Mouse (Mus musculus): Measurements from ENCODE around the gene Thbs3.

The Thbs3 gene

DNA sequence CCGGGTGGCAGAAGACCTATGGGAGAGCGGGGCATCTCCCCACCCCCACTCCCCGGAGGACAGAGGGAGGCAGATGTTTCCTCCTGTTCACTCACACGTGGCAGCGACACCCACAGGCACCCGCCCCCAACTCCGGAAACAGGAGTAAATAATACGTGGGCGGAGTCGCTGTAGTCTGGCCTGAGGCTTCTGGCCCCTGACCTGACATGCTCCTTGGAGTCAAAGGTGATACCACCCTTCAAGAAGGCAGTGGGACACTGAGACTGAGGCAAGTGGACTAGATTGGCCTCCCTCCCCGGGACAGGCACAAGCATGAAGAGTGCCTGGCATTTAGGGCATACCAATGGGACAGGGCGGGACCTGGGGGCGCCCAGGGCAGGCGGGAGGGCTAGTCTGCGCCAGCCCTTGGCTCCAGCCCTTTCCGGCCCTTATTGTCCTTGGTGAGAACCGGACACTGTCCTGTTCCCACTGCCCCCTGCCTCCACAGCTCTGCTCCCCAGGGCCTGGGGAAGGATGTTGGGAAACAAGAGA is 36.5 kb downstream of the Thbs3 start:
- DNase-seq (ENCODE audit: low spot score) = peak; percentile 87

DNA sequence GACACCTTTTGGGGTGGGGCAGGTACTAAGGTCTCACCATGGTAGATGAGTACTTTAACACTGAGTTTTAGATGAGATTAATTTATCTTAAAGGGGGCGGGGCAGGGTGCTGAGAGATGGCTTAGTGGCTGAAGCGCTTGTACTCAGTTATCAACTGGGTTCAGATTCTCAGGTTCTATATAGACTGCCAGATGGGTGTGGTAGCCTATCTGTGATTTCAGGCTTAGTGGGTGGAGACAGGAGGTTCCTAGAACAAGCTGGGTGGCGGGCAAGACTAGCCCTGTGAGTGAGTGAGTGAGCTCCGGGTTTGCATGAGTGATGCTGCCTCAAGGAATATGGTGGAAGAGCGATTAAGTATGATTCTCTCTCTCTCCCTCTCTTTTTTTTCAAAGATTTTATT is 40.0 kb downstream of the Thbs3 start:
- no peak for DNase-seq (ENCODE audit: low spot score)

DNA sequence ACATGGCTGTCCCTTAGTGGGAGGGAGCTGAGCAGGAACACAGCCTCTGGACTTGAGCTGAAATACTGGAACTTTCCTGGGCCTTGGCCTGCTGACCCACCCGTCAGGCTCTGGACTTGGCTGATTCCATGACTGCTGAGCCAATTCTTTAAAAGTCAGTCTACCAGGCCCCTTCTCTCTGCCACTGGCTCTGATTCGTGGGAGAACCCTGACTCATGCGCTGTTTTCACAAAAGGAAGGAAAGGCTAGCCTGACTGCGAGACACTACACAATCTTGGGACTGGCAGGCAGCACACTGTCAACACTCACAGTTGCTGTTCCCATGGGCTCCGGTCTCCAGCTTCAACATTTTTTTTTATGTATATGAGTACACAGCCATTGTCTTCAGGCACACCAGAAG is 41.2 kb downstream of the Thbs3 start:
- DNase-seq (ENCODE audit: low spot score) = no peak

DNA sequence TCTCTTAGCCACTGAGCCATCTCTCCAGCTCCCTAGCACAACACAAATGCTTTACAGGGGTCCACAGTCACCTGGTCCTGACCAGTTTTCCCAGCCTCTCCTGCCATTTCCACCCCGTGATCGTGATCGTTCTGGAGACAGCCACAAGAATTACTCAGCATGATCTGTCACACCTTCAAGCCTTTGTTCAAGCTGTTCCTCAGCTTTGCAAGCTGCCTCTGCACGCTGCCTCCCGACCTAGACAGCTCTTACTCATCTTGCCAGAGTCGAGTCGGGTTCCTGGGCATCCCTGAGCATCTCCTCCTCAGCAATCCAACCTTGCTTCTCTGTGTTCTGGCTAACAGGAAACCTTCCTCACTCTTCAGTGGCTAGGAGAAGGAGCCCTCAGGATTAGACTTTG is 44.1 kb downstream of the Thbs3 start, which contains the start of gene Dpm3:
Dpm3 (plus strand) TSS at position 283 of the 400 bp plus-strand sequence.
- DNase-seq (ENCODE audit: low spot score) = no peak

DNA sequence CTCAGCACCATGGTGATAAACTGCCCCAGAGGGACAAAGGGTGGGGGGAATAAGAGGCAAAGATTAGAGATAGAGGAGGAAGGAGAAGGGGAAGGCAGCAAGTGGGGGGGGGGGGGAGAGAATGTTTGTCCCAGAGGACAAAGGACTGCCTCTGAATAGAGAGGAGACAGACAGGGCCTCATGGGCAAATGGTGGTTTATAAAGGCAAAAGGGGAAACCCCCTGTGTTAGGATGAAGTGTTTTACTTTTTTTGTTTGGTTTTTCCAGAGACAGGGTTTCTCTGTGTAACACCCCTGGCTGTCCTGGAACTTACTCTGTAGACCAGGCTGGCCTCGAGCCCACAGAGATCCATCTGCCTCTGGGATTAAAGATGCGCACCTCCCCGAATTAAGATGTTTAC is 45.2 kb downstream of the Thbs3 start:
- no peak for DNase-seq (ENCODE audit: low spot score)

DNA sequence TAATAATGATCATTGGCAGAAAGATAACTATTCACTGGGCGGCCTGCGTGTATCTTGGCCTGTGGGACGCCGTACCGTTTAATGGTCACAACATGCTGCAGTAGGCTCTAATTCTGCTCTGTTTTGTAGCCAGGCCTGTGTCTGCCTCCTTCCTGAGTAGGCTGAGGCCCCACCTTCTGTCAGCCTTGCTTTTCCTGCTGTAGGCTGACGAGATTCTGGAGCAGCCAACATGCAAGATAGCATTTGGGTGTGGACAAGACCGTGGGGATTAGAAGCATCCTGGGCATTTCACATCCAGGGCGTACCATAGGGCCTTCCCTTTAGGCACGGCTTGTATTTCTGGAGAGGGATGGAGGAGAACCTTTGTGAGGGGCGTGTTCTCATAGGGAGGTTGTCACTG is 47.4 kb downstream of the Thbs3 start:
- DNase-seq (ENCODE audit: low spot score) = no peak

DNA sequence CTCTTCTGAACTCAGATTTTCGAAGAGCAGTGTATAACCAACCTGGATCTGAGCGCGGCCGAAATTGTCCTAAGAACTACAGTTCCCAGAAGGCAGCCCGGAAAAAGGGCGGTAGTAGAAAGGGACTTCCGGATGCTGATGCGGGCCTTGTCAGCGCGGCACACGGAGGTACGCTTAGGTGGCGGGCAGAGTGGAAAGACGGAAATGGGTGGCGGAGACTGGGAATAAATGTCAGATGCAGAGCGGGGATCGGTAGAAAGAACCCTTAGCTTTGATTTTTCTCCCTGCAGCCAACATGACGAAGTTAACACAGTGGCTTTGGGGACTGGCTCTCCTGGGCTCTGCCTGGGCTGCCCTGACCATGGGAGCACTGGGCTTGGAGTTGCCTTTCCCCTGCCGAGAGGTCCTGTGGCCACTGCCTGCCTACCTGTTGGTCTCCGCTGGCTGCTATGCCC is 51.5 kb downstream of the Thbs3 start:
- DNase-seq (ENCODE audit: low spot score) = peak; percentile 89

DNA sequence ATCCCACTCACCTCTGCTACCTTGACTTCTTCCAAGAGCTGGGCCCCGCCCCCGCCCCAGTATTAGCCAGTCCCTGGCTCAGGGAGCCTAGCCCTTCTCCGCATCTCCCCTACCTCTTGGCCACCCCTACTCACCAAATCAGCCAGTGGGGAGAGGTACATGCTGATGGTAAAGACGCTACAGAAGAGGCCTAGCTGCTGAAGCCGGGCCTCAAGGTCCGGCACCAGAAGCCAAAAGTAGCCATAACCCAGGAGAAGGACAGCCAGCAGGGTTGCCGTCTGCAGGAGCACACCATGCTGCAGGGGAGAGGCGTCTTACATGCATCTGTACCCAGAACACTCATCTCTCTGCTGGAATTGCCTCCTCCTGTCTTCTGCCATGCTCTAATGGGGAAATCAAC is 53.9 kb downstream of the Thbs3 start:
- DNase-seq (ENCODE audit: low spot score) = no peak

DNA sequence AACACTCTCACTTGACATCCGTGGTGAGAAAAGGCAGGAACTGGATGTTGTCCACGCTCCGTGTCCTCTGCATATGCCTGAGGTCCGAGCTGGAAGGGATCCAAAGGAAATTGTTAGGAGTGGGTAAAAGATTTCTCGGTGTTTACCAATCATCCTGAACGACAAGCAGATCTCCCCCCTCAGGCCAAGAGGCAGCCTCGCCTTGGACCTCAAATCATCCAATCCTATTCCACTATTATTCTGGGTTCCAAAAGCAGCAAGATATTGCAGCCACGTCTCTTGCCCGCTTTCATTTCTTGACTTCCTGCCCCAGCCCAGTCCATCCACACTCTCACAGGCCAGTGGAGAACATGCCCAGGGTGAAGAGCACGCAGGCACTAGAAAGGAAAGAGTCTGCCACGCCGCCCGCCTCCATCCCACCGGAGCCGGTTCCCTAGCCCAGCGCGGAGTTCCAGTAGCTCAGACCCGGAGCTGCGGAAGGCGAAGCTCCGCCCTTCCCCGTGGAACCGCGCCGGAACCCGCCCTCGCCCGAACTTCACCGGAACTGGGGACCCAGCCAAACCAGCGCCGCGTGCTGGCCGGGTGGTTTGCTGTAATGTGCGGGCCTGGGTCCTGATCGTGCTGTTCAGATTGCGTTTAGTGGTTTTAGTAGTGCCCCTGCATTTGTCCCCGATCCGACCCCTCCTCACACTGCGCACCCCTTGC is 55.2 kb downstream of the Thbs3 start, which contains the start of gene Slc50a1:
Slc50a1 (minus strand) TSS at position 520 of the 705 bp plus-strand sequence.
- DNase-seq (ENCODE audit: low spot score) = peak; percentile 86

DNA sequence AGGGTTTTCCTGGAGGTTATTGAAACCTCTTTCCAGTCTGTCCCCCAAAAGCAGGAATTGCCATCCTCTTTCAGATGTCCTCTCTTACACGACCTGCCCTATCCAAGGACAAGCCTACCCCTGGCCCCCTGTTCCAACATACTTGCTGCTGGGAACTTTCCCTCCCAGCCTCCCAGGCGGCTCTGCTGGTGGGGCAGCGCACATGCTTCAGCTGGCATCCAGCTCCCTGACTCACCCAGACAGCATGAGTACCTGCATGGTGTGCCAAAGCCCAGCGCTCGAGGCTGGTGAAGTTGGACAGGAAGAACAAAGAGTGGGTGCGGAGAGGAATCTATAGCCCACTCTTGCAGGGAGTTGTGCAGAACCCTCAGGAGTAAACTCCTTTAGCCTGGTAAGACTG is 55.9 kb downstream of the Thbs3 start:
- DNase-seq (ENCODE audit: low spot score) = no peak

DNA sequence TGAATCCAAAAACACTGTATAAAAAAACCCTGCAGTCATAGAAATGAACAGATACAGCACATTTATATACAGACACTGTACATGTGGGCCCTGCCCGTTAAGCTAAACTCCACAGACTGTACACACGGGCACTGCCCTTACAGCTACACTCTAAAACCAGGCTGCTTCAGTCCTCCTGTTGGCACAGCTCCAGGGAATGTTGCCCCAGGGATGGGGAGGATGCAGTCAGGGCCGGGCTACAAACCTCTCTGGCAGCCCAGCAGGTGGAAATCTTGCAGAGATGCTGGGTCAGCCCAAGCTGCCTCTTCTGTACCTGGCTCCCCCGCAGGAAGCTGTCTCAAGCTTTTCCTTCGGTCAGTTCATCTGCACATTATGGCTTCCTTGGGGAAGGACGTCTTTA is 56.8 kb downstream of the Thbs3 start:
- DNase-seq (ENCODE audit: low spot score) = no peak

DNA sequence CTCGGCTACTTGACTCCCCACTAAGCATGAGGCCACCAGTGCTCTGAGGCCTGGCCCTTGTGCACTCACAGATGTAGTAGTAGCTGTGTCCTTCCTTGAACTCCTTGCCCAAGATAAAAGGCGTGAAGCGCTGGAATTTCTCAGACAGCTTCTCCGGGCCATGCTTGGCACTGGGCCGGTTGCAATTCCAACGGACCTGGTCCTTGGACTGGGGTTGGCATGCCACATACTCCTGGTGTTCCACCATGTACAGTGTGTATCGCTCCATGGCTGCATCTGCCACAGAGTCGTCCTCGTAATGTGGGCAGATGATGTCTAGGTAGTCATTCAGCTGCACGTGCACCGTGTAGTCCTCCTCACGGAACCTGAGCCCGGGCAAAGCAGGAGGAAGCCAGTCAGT is 61.1 kb downstream of the Thbs3 start:
- no peak for DNase-seq (ENCODE audit: low spot score)

Measured in lung, postnatal 25 days (tissue).